Mouse (Mus musculus): Measurements from ENCODE around the gene Ryk.

Ryk gene

DNA sequence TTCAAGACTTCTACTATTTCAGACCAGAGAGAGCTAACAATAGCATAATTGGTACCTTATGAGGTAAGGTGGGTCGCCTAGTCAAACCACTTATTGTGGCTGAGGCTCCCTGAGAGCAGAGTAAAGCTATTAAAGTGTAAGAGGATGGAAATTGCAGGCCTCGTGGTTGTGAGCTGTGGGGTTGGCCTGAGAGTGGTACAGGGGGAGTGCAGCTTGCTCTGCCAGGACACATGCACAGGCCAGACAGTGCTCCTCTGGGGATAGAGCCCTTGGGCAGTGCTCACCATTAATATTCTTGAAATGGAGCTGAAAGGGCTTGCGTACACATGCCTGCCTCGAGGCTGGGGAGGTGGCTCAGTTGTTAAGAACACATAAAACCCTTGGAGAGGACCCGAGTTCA, 23.6 kb downstream of the Ryk start:
- DNase-seq (ENCODE audit: low spot score in 2 of 2), result no peak

DNA sequence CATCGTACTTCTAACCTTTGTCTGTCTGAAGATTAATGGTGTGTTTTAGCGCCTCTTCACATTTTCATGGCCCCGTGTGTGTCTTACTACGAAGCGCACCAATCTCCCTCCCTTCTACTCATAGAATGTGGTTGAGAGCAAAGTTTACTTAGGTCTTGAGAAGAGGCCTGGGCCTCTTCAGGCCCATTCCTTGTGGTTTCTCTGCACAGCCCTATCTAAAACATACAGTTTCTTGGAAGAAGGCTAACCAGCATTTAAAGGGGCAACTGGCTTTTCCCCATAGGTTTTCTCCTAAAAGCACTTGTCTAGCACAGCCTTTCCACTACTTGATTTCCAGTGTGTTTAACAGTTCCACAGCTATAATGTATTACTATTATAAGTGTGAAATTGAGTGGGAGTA, 24.7 kb downstream of the Ryk start:
- no peak for DNase-seq (ENCODE audit: low spot score in 2 of 2)

DNA sequence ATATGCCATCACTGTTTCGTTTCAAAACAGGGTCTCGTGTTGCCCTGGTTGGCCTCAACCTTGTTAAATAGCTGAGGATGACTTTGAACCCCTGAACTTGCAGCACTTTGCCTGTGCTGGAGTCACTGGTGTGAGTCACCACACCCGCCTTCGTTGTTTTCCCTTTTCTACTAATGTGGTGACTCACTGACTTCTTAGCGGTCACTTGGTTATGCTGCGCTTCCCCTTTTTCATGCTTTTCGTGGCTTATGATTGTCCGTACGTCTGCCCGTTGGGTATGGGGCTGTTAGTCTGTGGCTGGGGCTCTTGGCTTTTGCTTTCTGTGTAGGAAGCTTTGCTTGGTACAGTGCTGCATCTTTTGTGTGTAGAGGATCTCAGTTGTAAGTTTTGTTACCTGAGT, 25.2 kb downstream of the Ryk start:
- DNase-seq (ENCODE audit: low spot score in 2 of 2), result no peak

DNA sequence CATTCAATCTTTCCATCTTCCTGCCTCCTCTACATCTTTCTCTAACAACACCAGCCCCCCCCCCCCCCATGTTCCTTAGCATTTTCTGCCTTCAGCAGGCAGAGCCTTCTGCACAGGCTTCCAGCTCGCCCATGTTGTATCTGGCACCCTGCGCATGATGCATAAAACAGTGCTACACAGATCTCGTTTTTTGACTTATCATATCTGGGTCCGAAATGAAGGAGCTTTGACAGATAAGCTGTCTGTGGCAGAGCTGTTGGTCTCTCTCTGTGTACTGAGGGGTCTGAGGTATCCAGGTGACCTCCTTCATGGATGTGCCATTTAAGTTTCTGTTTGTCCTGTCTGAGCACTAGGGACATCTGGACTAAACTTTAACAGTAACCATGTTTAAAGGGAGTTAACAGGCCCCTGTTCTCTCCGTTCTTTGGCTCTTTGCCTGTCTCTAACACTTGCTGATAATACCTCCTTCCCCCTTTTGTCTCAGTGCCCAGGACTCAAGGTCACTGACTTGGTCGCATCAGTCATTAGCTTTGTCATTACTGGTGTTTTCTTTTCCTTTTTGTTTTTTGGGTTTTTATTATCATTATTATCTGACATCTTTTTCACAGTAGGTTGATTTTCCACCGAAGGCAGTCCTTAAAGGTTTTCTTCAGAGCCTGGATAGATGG, 26.2 kb downstream of the Ryk start:
- DNase-seq (ENCODE audit: low spot score in 2 of 2), result no peak

DNA sequence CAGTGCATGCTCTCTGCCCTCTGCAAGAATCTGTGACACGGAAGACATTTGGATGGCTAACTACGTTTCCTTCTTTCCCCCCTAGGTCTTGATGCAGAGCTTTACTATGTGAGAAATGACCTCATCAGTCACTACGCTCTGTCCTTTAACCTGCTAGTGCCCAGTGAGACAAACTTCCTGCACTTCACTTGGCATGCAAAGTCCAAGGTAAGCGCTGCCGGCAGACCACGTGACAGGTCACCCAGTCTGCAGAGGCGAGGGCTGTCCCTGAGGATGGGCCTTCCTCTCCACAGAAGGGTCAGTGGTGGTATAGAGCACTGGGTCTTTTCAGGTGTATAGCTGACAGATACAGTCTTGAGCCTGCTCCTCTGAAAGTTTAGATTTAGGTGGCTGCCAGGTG, 27.1 kb downstream of the Ryk start:
- DNase-seq (ENCODE audit: low spot score in 2 of 2), result no peak

DNA sequence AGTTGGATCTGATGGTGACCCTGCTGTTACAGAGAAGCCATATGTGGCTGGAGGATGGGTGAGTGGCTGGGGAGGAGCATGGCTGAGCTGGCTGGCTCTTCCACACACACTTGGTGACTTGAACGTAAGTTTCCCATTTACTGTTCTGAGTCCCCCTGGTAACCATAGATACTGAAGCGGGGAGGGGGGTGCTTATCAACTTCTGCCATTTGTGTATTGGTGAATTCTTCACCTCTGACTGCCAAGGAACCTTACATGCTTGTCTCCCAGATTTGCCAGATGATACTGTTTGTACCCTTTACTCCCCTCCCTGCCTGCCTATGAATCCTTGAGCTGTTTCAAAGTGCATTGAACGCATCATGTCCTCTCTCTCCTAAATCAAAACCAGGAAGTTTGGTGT, 27.5 kb downstream of the Ryk start:
- DNase-seq (ENCODE audit: low spot score in 2 of 2), result no peak

DNA sequence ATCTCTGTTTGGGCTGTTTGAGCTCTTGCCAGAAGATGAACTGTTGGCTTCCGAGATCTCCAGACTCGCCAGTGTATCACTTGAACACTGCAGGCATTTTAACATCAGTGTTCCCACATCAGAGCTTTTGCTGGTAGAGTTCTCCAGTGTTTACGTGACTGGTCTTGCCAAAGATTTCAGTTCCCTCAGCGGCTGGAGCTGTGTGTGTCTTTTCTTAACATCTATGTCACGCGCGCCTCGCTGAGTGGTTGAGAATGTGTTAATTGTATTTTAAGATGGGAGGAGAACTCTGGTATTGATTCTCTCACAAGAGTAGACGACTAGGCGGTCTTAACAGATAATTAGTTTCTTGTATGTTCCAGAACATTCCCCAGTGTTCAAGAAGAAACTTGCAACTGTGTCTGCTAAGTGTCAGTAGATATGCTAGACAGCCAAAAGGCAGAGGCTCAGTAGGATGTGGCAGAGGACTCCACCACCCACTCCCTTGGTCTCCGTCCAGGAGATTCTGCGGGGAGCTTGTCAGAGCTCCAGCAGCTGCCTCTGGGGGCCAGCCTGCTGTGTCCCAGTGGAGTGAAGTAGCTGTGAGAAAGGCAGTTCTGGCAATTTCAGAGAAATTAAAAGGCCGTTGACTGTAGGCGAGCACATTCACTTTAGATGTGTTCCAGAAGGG, 29.3 kb downstream of the Ryk start:
- DNase-seq (ENCODE audit: low spot score in 2 of 2), result no peak

DNA sequence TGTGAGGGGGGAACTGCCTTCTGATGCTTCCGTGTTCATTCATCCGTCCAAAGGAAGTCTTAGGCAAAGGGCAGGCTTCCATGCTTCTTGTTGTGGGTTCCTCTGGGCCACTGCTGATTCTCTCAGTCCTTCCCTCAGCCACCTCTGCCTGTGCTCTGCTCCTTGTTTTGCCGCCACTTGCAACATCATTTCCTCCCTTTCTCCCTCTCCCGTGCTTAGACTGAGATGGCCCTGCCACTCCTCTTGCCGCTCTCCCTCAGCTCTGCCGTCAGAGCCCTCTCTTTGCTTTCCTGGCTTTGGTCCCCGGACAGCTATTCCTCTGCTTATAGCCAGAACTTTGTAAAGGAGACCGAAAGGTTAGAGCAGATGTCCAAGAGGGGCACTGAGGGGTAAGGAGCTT, 30.2 kb downstream of the Ryk start:
- DNase-seq (ENCODE audit: low spot score in 2 of 2), result no peak

DNA sequence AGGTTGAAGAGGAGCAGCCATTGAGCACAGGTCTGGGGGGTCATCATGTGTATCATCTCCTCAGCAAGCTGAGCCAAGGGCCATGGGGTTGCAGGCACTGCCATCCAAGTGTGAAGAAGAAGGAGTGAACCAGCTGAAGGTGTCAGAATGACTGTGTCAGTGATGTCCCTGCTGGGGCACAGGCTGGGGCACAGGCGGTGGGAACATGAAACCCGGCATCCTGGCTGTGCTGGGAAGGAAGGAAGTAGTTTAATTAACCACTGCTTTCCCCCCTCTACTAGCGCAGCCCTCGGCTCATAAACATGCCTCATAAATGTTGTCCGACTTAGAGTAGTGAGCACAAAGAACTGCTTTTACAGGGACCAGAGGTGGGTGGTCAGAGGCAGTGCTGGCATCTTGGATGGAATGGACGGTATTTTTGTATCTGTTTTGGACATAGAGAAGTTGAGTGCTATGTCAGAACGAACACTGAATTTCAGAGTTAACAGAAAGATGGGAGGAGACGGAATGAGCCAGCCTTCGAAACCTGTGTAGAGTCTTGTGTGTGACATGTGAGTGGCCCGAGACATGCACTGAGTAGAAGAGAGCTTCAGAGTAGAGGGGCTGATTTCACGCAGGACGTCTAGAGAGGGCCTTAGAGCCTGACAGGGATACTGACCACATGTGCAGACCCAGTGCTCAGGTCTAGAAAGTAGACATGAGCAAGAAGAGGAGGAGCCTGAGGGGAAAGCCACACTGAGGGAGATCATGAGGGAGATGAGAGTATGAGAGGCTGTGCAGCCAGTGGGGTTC, 31.4 kb downstream of the Ryk start:
- no peak for DNase-seq (ENCODE audit: low spot score in 2 of 2)

DNA sequence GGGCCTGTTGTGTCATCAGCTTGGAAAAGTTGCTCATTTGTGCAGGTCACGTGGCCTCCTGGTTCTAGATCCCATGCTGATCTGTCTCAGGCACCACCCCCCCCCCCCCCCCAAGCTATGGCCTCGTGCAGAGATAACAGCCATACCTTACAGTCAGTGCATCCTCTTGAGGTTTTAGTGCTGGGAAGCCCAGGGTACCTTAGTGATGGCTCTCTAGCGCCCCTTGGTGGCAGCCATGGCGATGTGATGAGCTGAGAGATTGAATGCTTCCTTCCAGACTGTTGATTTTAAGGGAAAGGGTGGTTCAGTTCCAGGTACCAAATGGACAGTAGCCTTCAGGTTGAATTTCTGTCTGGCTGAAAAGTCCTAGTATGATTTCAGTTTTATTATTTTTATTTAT, 32.2 kb downstream of the Ryk start:
- DNase-seq (ENCODE audit: low spot score in 2 of 2), result peak; percentile 17 to 23

DNA sequence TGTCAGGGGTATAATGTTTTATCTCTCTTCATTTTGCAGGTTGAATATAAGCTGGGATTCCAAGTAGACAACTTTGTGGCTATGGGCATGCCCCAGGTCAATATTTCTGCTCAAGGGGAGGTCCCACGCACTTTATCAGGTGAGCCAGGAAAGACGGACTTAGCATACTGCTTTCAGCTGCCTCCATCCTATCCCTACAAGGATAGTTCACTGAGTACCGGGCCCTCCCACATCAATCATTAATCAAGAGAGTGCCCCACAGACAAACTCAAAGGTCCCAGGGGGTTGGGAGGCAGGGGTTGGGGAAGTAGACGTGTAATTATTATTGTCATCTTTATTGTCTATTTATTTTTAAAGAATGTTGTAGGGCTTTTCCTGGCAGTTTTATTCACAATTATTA, 32.8 kb downstream of the Ryk start:
- no peak for DNase-seq (ENCODE audit: low spot score in 2 of 2)

DNA sequence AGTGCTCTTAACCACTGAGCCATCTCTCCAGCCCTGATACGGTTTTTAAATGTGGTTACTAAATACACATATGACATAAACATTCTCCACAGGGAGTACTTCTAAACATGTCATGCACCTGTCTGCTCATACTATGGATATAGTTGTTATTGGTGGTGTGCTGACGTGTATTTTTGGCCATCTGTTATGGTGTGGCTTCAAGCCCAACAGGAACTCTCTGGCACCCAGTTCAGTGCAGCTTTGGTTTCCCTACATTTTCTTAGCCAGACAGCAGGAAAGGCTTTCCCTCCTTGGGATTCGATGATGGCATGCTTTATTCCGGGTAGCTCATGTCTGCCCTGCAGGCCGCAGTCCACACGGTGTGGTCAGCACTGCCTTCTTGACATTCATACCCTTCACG, 33.7 kb downstream of the Ryk start:
- no peak for DNase-seq (ENCODE audit: low spot score in 2 of 2)

DNA sequence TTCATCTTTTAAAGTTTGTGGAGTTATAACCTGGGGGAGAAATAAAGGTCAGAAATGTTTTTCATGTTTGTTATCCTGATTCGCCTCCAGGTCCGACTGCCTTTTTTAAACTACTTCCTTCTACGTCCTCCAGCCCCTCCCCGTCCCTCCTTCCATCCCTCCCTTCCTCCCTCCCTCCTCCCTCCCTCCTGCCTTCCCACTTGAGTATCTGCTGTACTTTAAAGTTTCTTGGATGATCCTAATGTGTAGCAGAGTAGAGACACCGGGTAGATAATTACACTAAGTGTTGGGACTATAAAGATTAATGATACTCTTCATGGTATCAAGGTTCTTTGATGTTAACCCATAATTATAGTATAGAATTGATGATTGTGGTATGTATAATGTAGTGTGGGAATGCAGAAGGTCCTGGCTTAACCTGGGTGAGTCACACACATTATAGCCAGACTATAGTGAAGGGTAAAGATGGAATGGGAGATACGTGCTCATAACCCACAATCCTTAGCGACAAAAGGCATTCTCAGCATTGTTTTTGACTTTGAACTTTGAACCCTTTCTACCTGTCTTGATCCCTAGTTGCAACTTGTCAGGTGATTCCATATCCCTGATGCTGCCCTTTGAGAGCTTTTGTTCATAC, 41.5 kb downstream of the Ryk start:
- no peak for DNase-seq (ENCODE audit: low spot score in 2 of 2)

DNA sequence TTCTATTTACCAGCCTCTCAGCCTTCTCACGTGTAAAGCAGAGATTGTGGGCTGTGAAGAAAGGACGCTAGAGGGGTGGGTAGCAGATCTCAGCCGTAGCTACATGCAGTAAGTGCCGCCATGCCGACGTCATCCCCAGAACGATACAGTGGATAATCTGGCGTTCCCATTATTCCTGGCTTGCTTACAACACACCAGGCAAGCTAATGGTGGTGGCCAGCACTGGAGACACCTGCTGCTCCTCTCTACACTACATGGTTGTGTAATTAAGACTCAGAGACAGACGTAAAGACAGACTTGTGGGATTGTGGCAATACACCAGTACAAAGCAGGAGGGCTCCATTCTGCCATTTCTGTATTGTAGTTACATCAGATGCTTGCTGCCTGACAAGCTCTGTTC, 43.2 kb downstream of the Ryk start:
- no peak for DNase-seq (ENCODE audit: low spot score in 2 of 2)

DNA sequence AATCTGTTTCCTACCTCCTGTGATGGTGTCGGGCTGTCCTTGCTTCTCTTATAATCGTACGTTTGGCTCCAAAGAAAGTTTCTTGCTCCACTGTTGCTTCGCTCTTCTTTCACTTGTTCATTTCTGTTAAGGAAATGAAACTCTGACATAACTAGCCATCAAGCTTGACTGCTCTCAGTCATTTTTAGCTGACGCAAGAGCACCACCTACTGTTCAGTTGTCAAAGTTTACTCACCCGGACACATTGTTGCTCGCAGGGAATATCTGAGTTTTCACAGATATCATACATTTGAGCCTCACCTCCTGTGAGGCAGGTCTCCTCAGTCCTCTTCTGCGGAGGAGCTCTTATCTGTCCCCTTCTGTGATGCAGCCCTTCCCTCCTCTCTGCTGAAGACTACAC, 44.8 kb downstream of the Ryk start:
- peak; percentile 64 to 73 for DNase-seq (ENCODE audit: low spot score in 2 of 2)

DNA sequence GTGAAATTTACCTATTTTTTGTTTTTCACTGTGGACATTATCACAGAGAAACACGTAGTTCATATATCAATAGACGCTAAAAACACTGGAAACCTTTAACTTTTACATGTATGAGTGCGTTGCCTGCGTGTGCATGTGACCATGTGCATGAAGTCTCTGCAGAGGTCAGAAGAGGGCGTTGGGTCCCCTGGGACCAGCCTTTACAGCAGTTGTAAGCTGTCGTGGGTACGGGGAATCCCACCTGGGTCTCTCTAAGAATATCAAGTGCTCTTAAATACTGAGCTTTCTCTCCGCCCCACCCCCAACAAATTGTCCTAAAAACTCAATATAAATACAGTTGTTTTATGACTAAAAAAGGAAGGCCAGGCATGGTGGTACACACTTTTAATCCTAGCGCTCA, 50.0 kb downstream of the Ryk start:
- DNase-seq (ENCODE audit: low spot score in 2 of 2), result peak in 1 of 2 experiments; percentile 29

DNA sequence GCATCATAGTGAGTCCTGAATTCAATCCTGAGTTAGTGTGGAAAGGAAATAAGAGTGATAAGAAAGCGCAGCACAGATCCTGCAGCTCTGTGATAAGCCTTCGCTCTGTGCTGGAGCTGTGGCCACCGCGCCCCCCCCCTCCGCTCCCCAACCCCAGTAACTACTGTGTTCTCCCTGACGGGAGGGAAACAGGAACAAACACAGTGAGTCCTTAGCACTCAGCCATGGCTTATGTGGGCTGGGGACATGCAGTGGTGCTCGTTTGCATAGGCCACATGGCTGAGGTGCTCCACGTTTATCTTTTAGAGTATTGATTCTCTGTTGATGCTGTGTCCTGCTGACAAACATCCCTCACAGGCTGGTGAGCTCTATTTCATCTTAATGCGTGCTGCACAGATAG, 55.4 kb downstream of the Ryk start:
- no peak for DNase-seq (ENCODE audit: low spot score in 2 of 2)

DNA sequence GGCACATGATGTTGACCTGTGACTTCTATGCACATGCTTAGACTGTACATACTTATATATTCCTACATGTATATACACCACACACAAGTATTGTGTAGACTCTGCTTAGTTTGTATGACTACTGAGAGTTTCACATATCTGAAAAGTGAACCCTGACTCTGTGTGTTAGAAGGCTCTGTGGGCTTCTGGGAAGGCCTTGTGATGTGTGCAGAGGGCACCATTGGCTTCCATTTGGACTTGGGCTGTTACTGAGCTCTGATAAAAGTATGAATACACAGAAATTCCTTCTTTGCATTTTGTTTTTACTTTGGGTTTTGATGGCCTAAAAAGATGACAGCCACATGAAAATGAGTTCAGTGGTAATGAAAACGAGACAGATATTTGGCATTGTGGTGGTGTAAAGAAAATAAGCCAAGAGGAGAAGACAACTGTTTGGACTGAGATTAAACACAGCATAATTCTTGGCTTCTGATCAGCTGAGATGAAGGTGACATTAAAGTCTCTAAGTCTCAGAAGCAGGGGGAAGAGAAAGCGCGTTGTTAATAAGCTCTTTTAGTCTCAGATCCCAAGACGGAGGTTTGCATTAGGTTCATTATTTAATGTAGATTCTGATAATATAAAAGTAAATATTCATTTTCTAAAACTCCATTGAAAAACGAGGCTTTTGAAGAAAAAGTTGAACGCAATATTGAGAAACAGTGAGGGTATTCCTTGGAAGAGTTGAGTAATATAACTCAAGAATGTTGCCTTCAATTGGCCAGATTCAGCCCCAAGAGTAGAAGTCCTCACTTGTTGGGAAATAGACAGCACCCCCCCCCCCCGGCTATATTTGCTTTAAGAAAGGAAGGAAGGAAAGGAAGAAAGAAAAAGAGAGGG, 58.0 kb downstream of the Ryk start:
- DNase-seq (ENCODE audit: low spot score in 2 of 2), result no peak

DNA sequence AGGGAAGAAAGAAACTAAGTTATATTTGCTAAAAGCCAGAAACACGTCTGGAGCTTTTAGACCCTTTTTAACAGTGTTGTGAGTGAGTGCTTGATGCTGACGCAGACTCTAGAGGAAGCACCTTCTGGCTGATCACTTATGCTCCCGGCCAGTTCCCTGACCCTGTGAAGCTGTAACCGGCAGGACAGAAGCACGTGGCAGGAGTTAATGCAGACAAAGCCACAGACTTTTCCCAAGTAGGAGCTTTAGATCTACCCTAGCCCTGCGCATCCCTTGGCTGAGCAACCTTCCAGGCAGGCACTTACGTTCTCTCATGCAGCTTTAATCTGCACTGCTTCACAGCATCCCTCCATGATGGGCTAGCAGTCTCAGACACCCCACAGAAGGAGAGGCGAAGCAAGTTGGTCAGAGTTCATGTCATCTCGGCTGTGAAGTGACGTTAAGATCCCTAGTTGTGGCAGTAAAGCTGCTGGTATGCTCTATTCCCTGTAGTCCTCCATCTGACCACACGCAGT, 58.7 kb downstream of the Ryk start:
- no peak for DNase-seq (ENCODE audit: low spot score in 2 of 2)

DNA sequence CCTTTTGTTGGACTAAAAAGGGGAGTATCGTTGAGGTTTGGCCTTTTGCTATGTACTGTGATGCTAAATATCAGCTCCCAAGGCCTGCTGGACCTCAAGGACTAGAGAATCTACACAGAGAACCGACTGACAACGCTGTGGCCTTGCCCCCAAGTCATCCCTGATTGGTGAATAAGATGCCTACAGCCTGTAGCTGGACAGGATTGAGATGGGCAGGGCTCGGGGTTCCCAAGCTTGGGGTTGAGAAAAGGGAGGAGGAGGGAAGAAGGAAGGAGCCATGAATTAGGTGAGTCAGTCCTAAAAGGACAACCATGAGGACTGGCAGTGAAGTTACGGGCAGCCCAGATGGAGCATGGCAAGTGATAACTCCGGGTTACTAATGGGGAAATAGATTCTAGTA, 65.2 kb downstream of the Ryk start:
- no peak for DNase-seq (ENCODE audit: low spot score in 2 of 2)

DNA sequence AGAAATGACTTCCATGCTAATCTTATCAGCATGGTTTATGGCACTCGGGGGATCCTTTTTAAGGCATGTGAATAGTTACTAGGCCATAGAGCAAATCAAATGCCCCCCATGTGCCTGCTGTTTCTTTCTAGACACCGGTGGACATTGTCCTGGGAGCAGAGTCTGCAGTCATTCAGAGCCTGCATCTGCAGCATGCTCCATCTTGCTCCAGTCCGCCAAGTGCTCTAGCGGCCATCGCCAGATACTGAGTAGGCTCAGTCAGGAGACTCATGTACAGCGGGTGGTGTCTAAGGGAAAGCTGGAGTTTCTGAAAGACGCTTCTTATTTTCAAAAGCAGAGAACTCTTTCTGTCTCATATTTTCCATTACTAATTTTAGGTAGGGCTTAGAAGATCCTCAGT, 67.6 kb downstream of the Ryk start:
- DNase-seq (ENCODE audit: low spot score in 2 of 2), result no peak
